Mouse (Mus musculus) ES-Bruce4 (cell line): Measurements from ENCODE around the gene Nrip3.

Experiments
- CTCF ChIP-seq: IDR thresholded peaks from one replicate; pipeline ENCODE4 v1.8.1; 2011; ENCODE audit warnings: low read depth, low read length
- EP300 ChIP-seq: IDR thresholded peaks from 2 replicates; pipeline ENCODE4 v1.6.1; 2011; ENCODE audit warnings: low read depth, low read length; ENCODE audit not compliant: insufficient read depth
- POLR2A ChIP-seq: IDR thresholded peaks from one replicate; pipeline ENCODE4 v1.8.1; 2011; ENCODE audit warnings: low read length; ENCODE audit not compliant: insufficient read depth

GRCm38 (mm10) chr7:109803516-109803915 lies 21.7 kb upstream of the Nrip3 start:
- TF ChIP-seq POLR2A = no peak
- no peak for TF ChIP-seq CTCF
- TF ChIP-seq EP300 = no peak
